Mouse (Mus musculus): ENCODE results near the gene Nxnl1.

Gene Nxnl1

GRCm38 (mm10) chr8:71566501-71566900, at the start of gene Nxnl1:
Gene Nxnl1, minus strand, starts transcription at chr8:71566601.
- no peak for DNase-seq (ENCODE audit: low read depth, low spot score)

GRCm38 (mm10) chr8:71613418-71613817, 47.0 kb upstream of the Nxnl1 start:
- no peak for DNase-seq (ENCODE audit: low read depth, low spot score)

GRCm38 (mm10) chr8:71612141-71612540, 45.7 kb upstream of the Nxnl1 start:
- DNase-seq (ENCODE audit: low read depth, low spot score), result no peak

GRCm38 (mm10) chr8:71610822-71611651, 44.6 kb upstream of the Nxnl1 start, which contains the start of gene Colgalt1:
Gene Colgalt1, plus strand, starts transcription at chr8:71610998.
- peak; percentile 99 for DNase-seq (ENCODE audit: low read depth, low spot score)

GRCm38 (mm10) chr8:71604021-71604420, 37.6 kb upstream of the Nxnl1 start:
- no peak for DNase-seq (ENCODE audit: low read depth, low spot score)

GRCm38 (mm10) chr8:71602666-71603334, 36.4 kb upstream of the Nxnl1 start:
- no peak for DNase-seq (ENCODE audit: low read depth, low spot score)

- no peak for DNase-seq (ENCODE audit: low read depth, low spot score)
Measured at GRCm38 (mm10) chr8:71601939-71602665, 35.7 kb upstream of the Nxnl1 start.

- DNase-seq (ENCODE audit: low read depth, low spot score), result no peak
Measured at GRCm38 (mm10) chr8:71598841-71599240, 32.4 kb upstream of the Nxnl1 start.

- no peak for DNase-seq (ENCODE audit: low read depth, low spot score)
Measured at GRCm38 (mm10) chr8:71598375-71598774, 32.0 kb upstream of the Nxnl1 start.

GRCm38 (mm10) chr8:71597451-71597850, 31.1 kb upstream of the Nxnl1 start, which contains the start of gene Fam129c:
Gene Fam129c, plus strand, starts transcription at chr8:71597648.
- DNase-seq (ENCODE audit: low read depth, low spot score), result no peak

- no peak for DNase-seq (ENCODE audit: low read depth, low spot score)
Measured at GRCm38 (mm10) chr8:71596798-71597197, 30.4 kb upstream of the Nxnl1 start.

GRCm38 (mm10) chr8:71596384-71596783, 30.0 kb upstream of the Nxnl1 start:
- DNase-seq (ENCODE audit: low read depth, low spot score), result no peak

GRCm38 (mm10) chr8:71595862-71596261, 29.5 kb upstream of the Nxnl1 start:
- peak; percentile 77 for DNase-seq (ENCODE audit: low read depth, low spot score)

- no peak for DNase-seq (ENCODE audit: low read depth, low spot score)
Measured at GRCm38 (mm10) chr8:71594324-71594722, 27.9 kb upstream of the Nxnl1 start.

- no peak for DNase-seq (ENCODE audit: low read depth, low spot score)
Measured at GRCm38 (mm10) chr8:71593556-71594323, 27.3 kb upstream of the Nxnl1 start.

- DNase-seq (ENCODE audit: low read depth, low spot score), result peak; percentile 48
Measured at GRCm38 (mm10) chr8:71592374-71593170, 26.2 kb upstream of the Nxnl1 start.

- peak; percentile 95 for DNase-seq (ENCODE audit: low read depth, low spot score)
Measured at GRCm38 (mm10) chr8:71591471-71592373, 25.3 kb upstream of the Nxnl1 start, which contains the start of gene Pgls. Gene Pgls, plus strand, starts transcription at chr8:71592176.

GRCm38 (mm10) chr8:71591017-71591416, 24.6 kb upstream of the Nxnl1 start:
- DNase-seq (ENCODE audit: low read depth, low spot score), result no peak

- no peak for DNase-seq (ENCODE audit: low read depth, low spot score)
Measured at GRCm38 (mm10) chr8:71588762-71589161, 22.4 kb upstream of the Nxnl1 start.
